Mouse (Mus musculus): ENCODE data around the gene Ccdc89. TPM values are rescaled to one million over a fixed set of nuclear protein-coding genes. Genes with fewer than 3 reads are reported as not detected.

Ccdc89 gene
- polyA plus RNA-seq, 1 experiment = not detected

GRCm38 (mm10) chr7:90456149-90456844, 29.9 kb downstream of the Ccdc89 start:
- peaks cover 18% of the 10 kb centered on the region for H3K36me3 ChIP-seq (ENCODE audit: control insufficient read depth, insufficient read depth, low read length)
- H3K4me1 ChIP-seq (ENCODE audit: control insufficient read depth, insufficient read depth, insufficient read length, low read length) = peaks cover 8% of the 10 kb centered on the region
- no peaks in the 10 kb centered on the region for H3K27me3 ChIP-seq (ENCODE audit: control insufficient read depth, insufficient read depth, low read length)
- peak overlapping the region; percentile 81; the same call in 1 of the 2 replicates for H3K4me3 ChIP-seq (ENCODE audit: low read depth, low read length)
- no peak overlapping the region; the same call in 1 of the 2 replicates for H3K27ac ChIP-seq (ENCODE audit: insufficient read depth, low read depth, low read length)
- no peak for TF ChIP-seq CTCF (IDR thresholded peaks at IDR 0.05; ENCODE audit: extremely low read depth, insufficient read length, insufficient replicate concordance, low read depth, low read length)
- TF ChIP-seq POLR2A (IDR thresholded peaks at IDR 0.05; ENCODE audit: low read depth, low read length) = no peak
- 3% methylated on average over 7 of the region's 7 CpGs for WGBS

- WGBS = under 1% methylated on average over 41 of the region's 41 CpGs
- peak within 1 kb of the TSS; percentile 81 for H3K4me3 ChIP-seq (ENCODE audit: low read depth, low read length)
These were observed 30.6 kb downstream of the Ccdc89 start, which contains the start of gene Tmem126a for GRCm38 (mm10) chr7:90456845-90457468. Gene Tmem126a, minus strand, starts transcription at chr7:90457229.

GRCm38 (mm10) chr7:90457517-90457916, 31.1 kb downstream of the Ccdc89 start:
- Histone ChIP-seq H3K27ac (ENCODE audit: insufficient read depth, low read depth, low read length) (peak overlapping the region; percentile 79), H3K36me3 (ENCODE audit: control insufficient read depth, insufficient read depth, low read length) (peaks cover 11% of the 10 kb centered on the region), H3K4me1 (ENCODE audit: control insufficient read depth, insufficient read depth, insufficient read length, low read length) (peaks cover 8% of the 10 kb centered on the region), H3K4me3 (ENCODE audit: low read depth, low read length) (peak overlapping the region; percentile 81), H3K27me3 (ENCODE audit: control insufficient read depth, insufficient read depth, low read length) (no peaks in the 10 kb centered on the region)
- 8% methylated on average over 10 of the region's 10 CpGs for WGBS
- TF ChIP-seq POLR2A (IDR thresholded peaks at IDR 0.05; ENCODE audit: low read depth, low read length) = no peak
- TF ChIP-seq CTCF (IDR thresholded peaks at IDR 0.05; ENCODE audit: extremely low read depth, insufficient read length, insufficient replicate concordance, low read depth, low read length) = 0 out of 2 replicates have a peak, but pooled peaks have one; percentile 3

More at GRCm38 (mm10) chr7:90456845-90457468, 30.6 kb downstream of the Ccdc89 start, which contains the start of gene Tmem126a:
- Histone ChIP-seq H3K36me3 (ENCODE audit: control insufficient read depth, insufficient read depth, low read length) (peaks cover 14% of the 10 kb centered on the region), H3K27me3 (ENCODE audit: control insufficient read depth, insufficient read depth, low read length) (no peaks in the 10 kb centered on the region), H3K27ac (ENCODE audit: insufficient read depth, low read depth, low read length) (peak within 1 kb of the TSS; percentile 79), H3K4me1 (ENCODE audit: control insufficient read depth, insufficient read depth, insufficient read length, low read length) (peaks cover 8% of the 10 kb centered on the region)
- TF ChIP-seq CTCF (IDR thresholded peaks at IDR 0.05; ENCODE audit: extremely low read depth, insufficient read length, insufficient replicate concordance, low read depth, low read length) (0 out of 2 replicates have a peak, but pooled peaks have one; percentile 22), POLR2A (IDR thresholded peaks at IDR 0.05; ENCODE audit: low read depth, low read length) (peak; percentile 75)

- Histone ChIP-seq H3K4me1 (ENCODE audit: control insufficient read depth, insufficient read depth, insufficient read length, low read length) (peaks cover 10% of the 10 kb centered on the region; the same call in 1 of the 2 replicates), H3K27ac (ENCODE audit: insufficient read depth, low read depth, low read length) (no peak overlapping the region), H3K36me3 (ENCODE audit: control insufficient read depth, insufficient read depth, low read length) (no peaks in the 10 kb centered on the region), H3K4me3 (ENCODE audit: low read depth, low read length) (no peak overlapping the region), H3K27me3 (ENCODE audit: control insufficient read depth, insufficient read depth, low read length) (no peaks in the 10 kb centered on the region)
- WGBS = 42% methylated on average over 10 of the region's 10 CpGs
- TF ChIP-seq POLR2A (IDR thresholded peaks at IDR 0.05; ENCODE audit: low read depth, low read length) = no peak
- no peak for TF ChIP-seq CTCF (IDR thresholded peaks at IDR 0.05; ENCODE audit: extremely low read depth, insufficient read length, insufficient replicate concordance, low read depth, low read length)
These were observed 34.0 kb downstream of the Ccdc89 start for GRCm38 (mm10) chr7:90460330-90460729.

- no peak for TF ChIP-seq POLR2A (IDR thresholded peaks at IDR 0.05; ENCODE audit: low read depth, low read length)
- peak; percentile 66 for TF ChIP-seq CTCF (IDR thresholded peaks at IDR 0.05; ENCODE audit: extremely low read depth, insufficient read length, insufficient replicate concordance, low read depth, low read length)
- Histone ChIP-seq H3K4me3 (ENCODE audit: low read depth, low read length) (no peak overlapping the region), H3K27ac (ENCODE audit: insufficient read depth, low read depth, low read length) (no peak overlapping the region), H3K4me1 (ENCODE audit: control insufficient read depth, insufficient read depth, insufficient read length, low read length) (peaks cover 10% of the 10 kb centered on the region; the same call in 1 of the 2 replicates), H3K27me3 (ENCODE audit: control insufficient read depth, insufficient read depth, low read length) (no peaks in the 10 kb centered on the region), H3K36me3 (ENCODE audit: control insufficient read depth, insufficient read depth, low read length) (no peaks in the 10 kb centered on the region)
- 13% methylated on average over 14 of the region's 14 CpGs for WGBS
These were observed 34.6 kb downstream of the Ccdc89 start for GRCm38 (mm10) chr7:90460930-90461329.

- no peaks in the 10 kb centered on the region for H3K27me3 ChIP-seq (ENCODE audit: control insufficient read depth, insufficient read depth, low read length)
- H3K4me1 ChIP-seq (ENCODE audit: control insufficient read depth, insufficient read depth, insufficient read length, low read length) = peaks cover 7% of the 10 kb centered on the region; the same call in 1 of the 2 replicates
- no peak for TF ChIP-seq POLR2A (IDR thresholded peaks at IDR 0.05; ENCODE audit: low read depth, low read length)
- TF ChIP-seq CTCF (IDR thresholded peaks at IDR 0.05; ENCODE audit: extremely low read depth, insufficient read length, insufficient replicate concordance, low read depth, low read length) = no peak
- 94% methylated on average over 5 of the region's 5 CpGs for WGBS
- H3K4me3 ChIP-seq (ENCODE audit: low read depth, low read length) = no peak overlapping the region
- no peak overlapping the region for H3K27ac ChIP-seq (ENCODE audit: insufficient read depth, low read depth, low read length)
- no peaks in the 10 kb centered on the region for H3K36me3 ChIP-seq (ENCODE audit: control insufficient read depth, insufficient read depth, low read length)
These were observed 35.1 kb downstream of the Ccdc89 start for GRCm38 (mm10) chr7:90461441-90461840.

GRCm38 (mm10) chr7:90473511-90473910, 47.1 kb downstream of the Ccdc89 start:
- WGBS = 36% methylated on average over 2 of the region's 2 CpGs
- H3K27me3 ChIP-seq (ENCODE audit: control insufficient read depth, insufficient read depth, low read length) = peaks cover 4% of the 10 kb centered on the region; the same call in 1 of the 2 replicates
- TF ChIP-seq CTCF (IDR thresholded peaks at IDR 0.05; ENCODE audit: extremely low read depth, insufficient read length, insufficient replicate concordance, low read depth, low read length) (no peak), POLR2A (IDR thresholded peaks at IDR 0.05; ENCODE audit: low read depth, low read length) (no peak)
- H3K36me3 ChIP-seq (ENCODE audit: control insufficient read depth, insufficient read depth, low read length) = peaks cover 13% of the 10 kb centered on the region
- no peak overlapping the region for H3K27ac ChIP-seq (ENCODE audit: insufficient read depth, low read depth, low read length)
- no peaks in the 10 kb centered on the region for H3K4me1 ChIP-seq (ENCODE audit: control insufficient read depth, insufficient read depth, insufficient read length, low read length)
- H3K4me3 ChIP-seq (ENCODE audit: low read depth, low read length) = no peak overlapping the region

Data from small intestine, adult 2 months (tissue).